Mouse (Mus musculus) limb, embryonic 12.5 days (tissue): ENCODE measurements around the gene Itga1. TPM values are rescaled to one million over a fixed set of nuclear protein-coding genes. Genes with fewer than 3 reads are reported as not detected.

Experiments
- ATAC-seq: fragments of 200-750 bp; cut with Nextera tagmentation; 2 replicates; pipeline ENCODE4 v1.8.0; 2017; ENCODE audit warnings: low read depth, moderate TSS enrichment; ENCODE audit not compliant: insufficient number of reproducible peaks, insufficient read depth, low FRiP score, low TSS enrichment
- H3K27ac ChIP-seq: fragments of 300-500 bp; sonication (generic); 2 replicates; pipeline ENCODE4 v1.5.1; 2016; ENCODE audit warnings: mild to moderate bottlenecking, moderate library complexity
- H3K27me3 ChIP-seq: fragments of 300-500 bp; sonication (generic); 2 replicates; pipeline ENCODE4 v1.6.1; 2016; ENCODE audit warnings: mild to moderate bottlenecking, moderate library complexity
- H3K36me3 ChIP-seq: fragments of 300-500 bp; sonication (generic); 2 replicates; pipeline ENCODE4 v1.6.1; 2016; ENCODE audit warnings: mild to moderate bottlenecking, moderate library complexity
- H3K4me1 ChIP-seq: fragments of 300-500 bp; sonication (generic); replicated peaks from 2 replicates; pipeline ENCODE4 v1.6.1; 2016
- H3K4me2 ChIP-seq: fragments of 300-500 bp; sonication (generic); 2 replicates; pipeline ENCODE4 v1.6.1; 2016; ENCODE audit warnings: mild to moderate bottlenecking, moderate library complexity
- H3K4me3 ChIP-seq: fragments of 300-500 bp; sonication (generic); replicated peaks from 2 replicates; pipeline ENCODE4 v1.5.1; 2016; ENCODE audit warnings: mild to moderate bottlenecking
- H3K9ac ChIP-seq: fragments of 300-500 bp; sonication (generic); replicated peaks from 2 replicates; pipeline ENCODE4 v1.6.1; 2016; ENCODE audit warnings: mild to moderate bottlenecking, moderate library complexity
- H3K9me3 ChIP-seq: fragments of 300-500 bp; sonication (generic); 2 replicates; pipeline ENCODE4 v1.6.1; 2016; ENCODE audit warnings: mild to moderate bottlenecking, moderate library complexity
- WGBS: fragments of 180-500 bp; shearing (Covaris S2); methylation state at CpG from one replicate; pipeline ENCODE4 v1.1.7; 2016; 5-methylcytosine and 5-hydroxymethylcytosine counted together
- polyA plus RNA-seq: library from polyadenylated mRNA; unstranded; fragments of >200 nt; fragmentation: Nextera tagmentation; extraction: Ambion mirVana; gene quantifications from 2 replicates; pipeline ENCODE4 v1.2.1, GENCODE M21; 2016

The Itga1 gene
- polyA plus RNA-seq, 1 experiment from 2014 or later, result 3.5 TPM

DNA sequence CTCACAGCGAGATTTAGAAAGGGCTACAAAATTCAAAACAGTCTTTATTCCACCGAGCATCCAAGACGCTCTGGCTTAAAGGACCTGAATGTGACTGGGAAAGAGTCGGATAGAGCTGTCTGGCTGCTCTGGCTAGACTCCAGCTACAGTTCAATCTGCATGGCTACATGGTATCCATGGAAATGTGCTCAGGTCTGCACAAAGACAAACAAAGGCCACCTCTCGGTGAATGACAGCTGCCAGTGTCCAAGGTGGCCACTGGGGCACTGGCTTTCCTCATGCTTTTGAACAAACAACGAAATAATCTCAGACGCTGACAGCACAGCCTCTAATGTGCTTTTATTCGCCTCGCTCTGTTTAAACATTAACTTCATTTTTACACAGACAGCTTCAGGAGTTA is 178.4 kb downstream of the Itga1 start:
- Histone ChIP-seq H3K4me1 (no peaks in the 10 kb centered on the region), H3K27ac (no peak overlapping the region), H3K36me3 (no peaks in the 10 kb centered on the region), H3K9me3 (no peaks in the 10 kb centered on the region), H3K4me3 (no peak overlapping the region), H3K4me2 (no peak overlapping the region), H3K27me3 (no peaks in the 10 kb centered on the region), H3K9ac (no peak overlapping the region)
- 75% methylated on average over 9 of the region's 9 CpGs for WGBS
- ATAC-seq, result no peak

DNA sequence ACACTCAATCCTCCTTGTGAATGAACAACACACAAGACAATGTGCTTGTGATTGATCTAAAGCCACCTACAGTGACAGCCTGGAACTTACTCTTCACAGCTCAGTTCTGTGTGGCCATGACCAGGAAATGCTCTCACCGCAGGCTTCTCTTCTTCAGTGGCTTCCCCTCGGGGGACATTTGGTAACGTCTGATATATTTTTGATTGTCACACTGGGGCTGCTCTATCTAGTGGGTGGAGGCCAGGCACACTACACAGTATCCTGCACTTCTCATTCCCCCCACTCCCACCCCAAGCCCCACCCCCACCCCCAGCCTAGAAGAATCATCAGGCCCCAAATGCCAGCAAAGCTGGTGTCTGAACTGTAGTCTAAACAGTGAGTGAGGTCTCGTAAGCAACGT is 186.0 kb downstream of the Itga1 start:
- H3K36me3 ChIP-seq, result no peaks in the 10 kb centered on the region
- no peaks in the 10 kb centered on the region for H3K9me3 ChIP-seq
- H3K4me1 ChIP-seq, result no peaks in the 10 kb centered on the region
- H3K9ac ChIP-seq, result no peak overlapping the region
- WGBS, result 84% methylated on average over 5 of the region's 5 CpGs
- no peak overlapping the region for H3K4me3 ChIP-seq
- no peak for ATAC-seq
- H3K4me2 ChIP-seq, result no peak overlapping the region
- no peak overlapping the region for H3K27ac ChIP-seq
- no peaks in the 10 kb centered on the region for H3K27me3 ChIP-seq

DNA sequence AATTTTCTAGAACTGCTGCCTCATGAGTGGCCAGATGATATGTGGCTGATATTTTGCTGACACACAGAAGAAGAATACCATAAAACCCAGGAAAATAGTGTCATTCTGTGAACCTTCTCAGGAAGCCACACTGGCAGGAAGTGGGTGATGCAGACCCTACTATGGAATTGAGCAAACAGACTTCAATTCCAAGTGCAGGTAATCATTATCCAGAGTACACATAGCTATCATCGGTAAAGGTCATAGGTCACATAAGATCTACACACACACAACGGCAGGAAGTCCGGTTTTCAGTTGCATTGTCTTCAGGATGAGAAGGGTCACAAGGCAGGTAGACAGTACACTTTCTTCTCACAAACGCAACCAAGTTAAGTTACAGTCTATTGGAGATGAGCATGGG is 186.8 kb downstream of the Itga1 start:
- Histone ChIP-seq H3K4me1 (no peaks in the 10 kb centered on the region), H3K36me3 (no peaks in the 10 kb centered on the region), H3K27ac (no peak overlapping the region), H3K27me3 (no peaks in the 10 kb centered on the region), H3K4me3 (no peak overlapping the region), H3K9me3 (no peaks in the 10 kb centered on the region), H3K4me2 (no peak overlapping the region), H3K9ac (no peak overlapping the region)
- no peak for ATAC-seq
- 84% methylated on average over 4 of the region's 4 CpGs for WGBS

DNA sequence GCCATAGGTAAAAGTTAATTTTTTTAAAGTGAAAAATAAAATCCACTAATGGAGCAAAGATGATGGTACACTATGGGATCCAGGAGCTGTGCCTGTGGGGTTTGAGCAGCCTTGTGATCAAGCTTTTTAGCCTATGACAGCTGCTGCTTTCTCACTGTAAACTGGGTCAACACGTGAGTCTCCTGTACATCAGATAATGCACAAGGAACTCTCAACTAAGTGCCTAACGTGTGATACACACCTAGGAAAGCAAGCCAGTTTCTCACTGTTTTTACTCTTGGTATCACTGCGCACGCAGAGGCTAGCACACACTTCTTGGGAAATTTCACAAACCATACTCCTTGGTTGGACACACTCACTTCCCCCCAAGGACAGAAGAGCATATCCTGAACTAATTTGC is 187.2 kb downstream of the Itga1 start:
- Histone ChIP-seq H3K9me3 (no peaks in the 10 kb centered on the region), H3K27ac (no peak overlapping the region)

DNA sequence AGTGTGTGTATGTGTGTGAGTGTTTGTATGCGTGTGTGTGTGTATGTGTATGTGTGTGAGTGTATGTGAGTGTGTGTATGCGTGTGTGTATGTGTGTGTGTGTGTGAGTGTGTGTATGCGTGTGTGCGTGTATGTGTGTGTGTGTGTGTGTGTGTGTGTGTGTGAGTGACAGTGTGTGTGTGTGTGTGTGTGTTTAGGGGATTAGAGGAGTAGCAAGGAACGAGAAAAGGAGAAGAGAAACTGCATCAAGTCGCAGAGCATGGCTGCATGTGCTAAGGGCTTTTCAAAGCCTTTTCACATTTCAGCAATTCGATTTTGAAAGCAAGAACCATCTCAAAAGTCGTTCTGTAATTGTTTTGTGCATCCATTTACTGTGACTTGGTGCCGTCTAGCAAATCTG is 191.1 kb downstream of the Itga1 start:
- 87% methylated on average over 9 of the region's 9 CpGs for WGBS

More for the DNA sequence above, 187.2 kb downstream of the Itga1 start:
- no peak for ATAC-seq
- H3K4me3 ChIP-seq, result no peak overlapping the region
- H3K4me2 ChIP-seq, result no peak overlapping the region
- WGBS, result 83% methylated on average over 4 of the region's 4 CpGs
- no peaks in the 10 kb centered on the region for H3K36me3 ChIP-seq
- H3K9ac ChIP-seq, result no peak overlapping the region
- no peaks in the 10 kb centered on the region for H3K27me3 ChIP-seq
- no peaks in the 10 kb centered on the region for H3K4me1 ChIP-seq

DNA sequence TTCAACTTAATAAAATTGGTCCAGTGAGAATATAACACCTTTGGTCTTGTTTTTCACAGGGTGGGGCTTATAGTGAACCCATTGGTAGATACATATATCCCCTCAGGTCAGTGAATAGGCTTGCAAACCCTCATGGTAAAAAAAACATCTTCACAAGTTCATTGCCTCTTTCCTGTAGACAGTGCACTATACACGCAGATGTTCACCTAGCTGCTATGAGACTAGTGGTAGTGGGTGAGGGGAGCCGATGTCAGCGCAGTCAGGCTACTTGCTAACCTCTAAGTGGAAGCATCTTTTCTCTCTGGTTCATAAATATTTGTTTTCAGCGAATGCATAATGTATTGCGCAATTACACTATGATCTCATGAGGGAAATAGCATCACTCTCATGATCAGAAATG is 192.2 kb downstream of the Itga1 start:
- H3K27ac ChIP-seq, result no peak overlapping the region
- H3K4me1 ChIP-seq, result no peaks in the 10 kb centered on the region
- ATAC-seq, result no peak
- no peaks in the 10 kb centered on the region for H3K36me3 ChIP-seq
- WGBS, result 90% methylated on average over 5 of the region's 5 CpGs
- no peaks in the 10 kb centered on the region for H3K9me3 ChIP-seq
- H3K27me3 ChIP-seq, result no peaks in the 10 kb centered on the region
- H3K4me3 ChIP-seq, result no peak overlapping the region
- H3K4me2 ChIP-seq, result no peak overlapping the region
- no peak overlapping the region for H3K9ac ChIP-seq

More for the DNA sequence above, 191.1 kb downstream of the Itga1 start:
- Histone ChIP-seq H3K4me2 (no peak overlapping the region), H3K27me3 (no peaks in the 10 kb centered on the region), H3K4me3 (no peak overlapping the region), H3K9me3 (no peaks in the 10 kb centered on the region), H3K4me1 (no peaks in the 10 kb centered on the region), H3K9ac (no peak overlapping the region), H3K27ac (no peak overlapping the region), H3K36me3 (no peaks in the 10 kb centered on the region)
- no peak for ATAC-seq

DNA sequence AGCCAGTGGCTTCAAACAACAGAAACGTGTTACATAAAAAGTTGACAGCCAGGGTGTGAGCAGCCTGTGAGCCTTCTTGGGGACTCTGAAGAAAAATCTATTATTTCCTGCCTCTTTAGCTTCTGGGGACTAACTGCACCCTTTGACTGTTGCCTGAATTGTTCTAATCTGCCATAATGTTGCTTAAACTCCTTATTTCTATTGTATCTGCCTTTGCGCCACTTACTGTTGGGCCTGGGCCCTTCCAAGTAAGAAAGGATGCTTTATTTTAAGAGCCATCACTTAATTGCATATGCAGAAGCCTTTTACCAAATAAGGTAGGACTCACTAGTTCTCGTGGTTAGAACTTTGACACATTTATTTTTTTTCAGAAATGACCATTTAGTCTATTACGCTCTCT is 193.9 kb downstream of the Itga1 start:
- no peak for ATAC-seq
- 77% methylated on average over 4 of the region's 4 CpGs for WGBS

More for the DNA sequence above, 193.9 kb downstream of the Itga1 start:
- Histone ChIP-seq H3K36me3 (no peaks in the 10 kb centered on the region), H3K9me3 (no peaks in the 10 kb centered on the region), H3K27ac (no peak overlapping the region), H3K4me3 (no peak overlapping the region), H3K4me1 (no peaks in the 10 kb centered on the region), H3K4me2 (no peak overlapping the region), H3K27me3 (no peaks in the 10 kb centered on the region), H3K9ac (no peak overlapping the region)

Other genes with a start within 250 kb of the Itga1 start
- gene Itga2, start 169.9 kb downstream of the Itga1 start, polyA plus RNA-seq, result 2.4 and 2.8 TPM in 2 replicates
- gene Pelo, start 11.8 kb downstream of the Itga1 start, polyA plus RNA-seq, result 5.0 and 5.2 TPM in 2 replicates
- gene Gm49395, start within 50 bp of the Itga1 start, polyA plus RNA-seq, result 2.1 and 2.8 TPM in 2 replicates